Mouse (Mus musculus) liver, embryonic 14.5 days (tissue): Measurements from ENCODE around the gene Armh3. TPM values are rescaled to one million over a fixed set of nuclear protein-coding genes. Genes with fewer than 3 reads are reported as not detected.
A peak's percentile ranks its signal among the peaks of the same experiment; 100 is the strongest.
"Not testable (repeated sequence)": the region's sequence is repeated elsewhere in the genome, so short reads cannot be mapped to it uniquely, and the experiment has no call there.

Experiments used
- ATAC-seq: fragments of 200-750 bp; cut with Nextera tagmentation; 2 replicates; pipeline ENCODE4 v1.8.0; 2017; ENCODE audit warnings: moderate number of reproducible peaks, mild to moderate bottlenecking, moderate library complexity; ENCODE audit not compliant: insufficient read depth
- DNase-seq, 3 experiments: peaks; one replicate each; pipeline ENCODE4 v3.0.0-alpha.2; 2012 to 2013; ENCODE audit warnings: low read depth in 3 of 3, low spot score in 3 of 3
- H3K27ac ChIP-seq: fragments of 300-500 bp; sonication (generic); 2 replicates; pipeline ENCODE4 v1.5.1; 2014; ENCODE audit warnings: moderate library complexity, mild to moderate bottlenecking, control low read depth, inconsistent platforms
- H3K27me3 ChIP-seq: fragments of 300-500 bp; sonication (generic); 2 replicates; pipeline ENCODE4 v1.6.1; 2014; ENCODE audit warnings: mild to moderate bottlenecking, low read length, moderate library complexity; ENCODE audit not compliant: control insufficient read depth, insufficient read depth
- H3K36me3 ChIP-seq: fragments of 300-500 bp; sonication (generic); replicated peaks from 2 replicates; pipeline ENCODE4 v1.6.1; 2014; ENCODE audit warnings: low read depth; ENCODE audit not compliant: control insufficient read depth, insufficient read depth
- H3K4me1 ChIP-seq, 2 experiments: fragments of 200-500 bp in 1 of 2; fragments of 300-500 bp in 1 of 2; sonication (generic) in 1 of 2; replicated peaks; 2 replicates each; pipeline ENCODE4 v1.6.1; 2012 to 2014; ENCODE audit warnings: antibody characterized with exemption in 1 of 2, inconsistent platforms in 1 of 2, low read length in 1 of 2; ENCODE audit not compliant: control insufficient read depth in 2 of 2, insufficient read depth in 2 of 2
- H3K4me2 ChIP-seq: fragments of 300-500 bp; sonication (generic); 2 replicates; pipeline ENCODE4 v1.6.1; 2014; ENCODE audit warnings: low read depth, mild to moderate bottlenecking, control low read depth, moderate library complexity
- H3K4me3 ChIP-seq, 2 experiments: fragments of 200-500 bp in 1 of 2; fragments of 300-500 bp in 1 of 2; sonication (generic) in 1 of 2; 2 replicates each; pipeline ENCODE4 v1.5.1; 2012 to 2014; ENCODE audit warnings: low read depth in 2 of 2, low read length in 2 of 2, mild to moderate bottlenecking in 2 of 2, control low read depth in 1 of 2, inconsistent platforms in 1 of 2, moderate library complexity in 1 of 2; ENCODE audit not compliant: insufficient read depth in 1 of 2
- H3K9ac ChIP-seq: fragments of 300-500 bp; sonication (generic); replicated peaks from 2 replicates; pipeline ENCODE4 v1.6.1; 2014; ENCODE audit warnings: mild to moderate bottlenecking, control low read depth, moderate library complexity
- H3K9me3 ChIP-seq: fragments of 300-500 bp; sonication (generic); 2 replicates; pipeline ENCODE4 v1.6.1; 2016; ENCODE audit warnings: low read length, mixed read lengths; ENCODE audit not compliant: control insufficient read depth
- CTCF ChIP-seq: IDR thresholded peaks from 2 replicates; pipeline ENCODE4 v1.5.1; 2016; ENCODE audit warnings: antibody characterized with exemption, low read depth, control low read depth
- EP300 ChIP-seq: IDR thresholded peaks from 2 replicates; pipeline ENCODE4 v1.6.1; 2016; ENCODE audit warnings: antibody characterized with exemption, low read depth
- whole genome bisulfite sequencing: fragments of 180-500 bp; shearing (Covaris S2); extraction: QIAGEN DNeasy Blood & Tissue Kit; methylation state at CpG from one replicate; pipeline ENCODE4 v1.1.7; 2014; ENCODE audit not compliant: insufficient replicate concordance; 5-methylcytosine and 5-hydroxymethylcytosine counted together
- polyA plus RNA-seq, 2 experiments: library from polyadenylated mRNA; depleted of rRNA in 1 of 2; stranded (reverse) in 1 of 2; unstranded in 1 of 2; fragments of >200 nt; fragmentation: Nextera tagmentation in 1 of 2; extraction: Ambion mirVana in 1 of 2; gene quantifications; 2 replicates each; pipeline versions ENCODE4 v1.2.1 to v1.2.3; 2012 to 2014

The Armh3 gene
- polyA plus RNA-seq, 2 experiments, result 2.2 to 2.8 TPM

GRCm38 (mm10) chr19:45998694-45999217 lies 468 bp upstream of the Armh3 start:
- WGBS, result 7% methylated on average over 8 of the region's 8 CpGs
- no peak overlapping the region for H3K27ac ChIP-seq
- TF ChIP-seq EP300 (no peak), CTCF (no peak)
- H3K4me2 ChIP-seq, result peak overlapping the region; percentile 78
- no peak for ATAC-seq
- no peak for DNase-seq
- peak overlapping the region; percentile 56 to 70 for H3K4me3 ChIP-seq
- H3K9ac ChIP-seq, result no peak overlapping the region; the same call in 1 of the 2 replicates
- no peaks in the 10 kb centered on the region for H3K36me3 ChIP-seq
- no peaks in the 10 kb centered on the region for H3K27me3 ChIP-seq
- no peaks in the 10 kb centered on the region; the same call in 1 of the 2 replicates for H3K9me3 ChIP-seq
- H3K4me1 ChIP-seq, result peaks cover 4 to 13% of the 10 kb centered on the region in 2 experiments; a peak in 3 of 4 replicates

GRCm38 (mm10) chr19:45997365-45997764 lies 923 bp downstream of the Armh3 start:
- Histone ChIP-seq H3K4me2 (peak overlapping the region; percentile 78), H3K36me3 (no peaks in the 10 kb centered on the region), H3K4me1 (peaks cover 4 to 10% of the 10 kb centered on the region in 2 experiments; a peak in 3 of 4 replicates), H3K4me3 (peak overlapping the region; percentile 37 to 56; a peak in 3 of 4 replicates), H3K27ac (peak overlapping the region; percentile 17; the same call in 1 of the 2 replicates), H3K9me3 (no peaks in the 10 kb centered on the region; the same call in 1 of the 2 replicates), H3K9ac (peak overlapping the region; percentile 37), H3K27me3 (no peaks in the 10 kb centered on the region)
- ATAC-seq (no peak), DNase-seq (no peak)
- WGBS, result 44% methylated on average over 5 of the region's 5 CpGs
- TF ChIP-seq CTCF, result no peak
- no peak for TF ChIP-seq EP300

- Histone ChIP-seq H3K9ac (no peak overlapping the region), H3K27ac (no peak overlapping the region), H3K27me3 (no peaks in the 10 kb centered on the region), H3K9me3 (no peaks in the 10 kb centered on the region; the same call in 1 of the 2 replicates), H3K4me1 (peaks cover 4 to 10% of the 10 kb centered on the region in 2 experiments; a peak in 3 of 4 replicates), H3K4me3 (no peak overlapping the region), H3K4me2 (no peak overlapping the region), H3K36me3 (no peaks in the 10 kb centered on the region)
- no peak for ATAC-seq
- 89% methylated on average over 13 of the region's 13 CpGs for WGBS
- no peak for DNase-seq
- TF ChIP-seq EP300, result no peak
- no peak for TF ChIP-seq CTCF
These were observed 4.1 kb downstream of the Armh3 start for GRCm38 (mm10) chr19:45993981-45994737.

GRCm38 (mm10) chr19:45993441-45993840 lies 4.8 kb downstream of the Armh3 start:
- H3K27ac ChIP-seq, H3K36me3 ChIP-seq, DNase-seq: not testable (repeated sequence)

GRCm38 (mm10) chr19:45991171-45991570 lies 7.1 kb downstream of the Armh3 start:
- ATAC-seq, result no peak
- DNase-seq, result no peak
- no peak overlapping the region for H3K4me2 ChIP-seq
- no peaks in the 10 kb centered on the region for H3K27me3 ChIP-seq
- H3K4me1 ChIP-seq, result no peaks in the 10 kb centered on the region
- no peak overlapping the region for H3K9ac ChIP-seq
- TF ChIP-seq CTCF (no peak), EP300 (no peak)
- H3K9me3 ChIP-seq, result no peaks in the 10 kb centered on the region; the same call in 1 of the 2 replicates
- H3K27ac ChIP-seq, result no peak overlapping the region
- no peak overlapping the region for H3K4me3 ChIP-seq
- no peaks in the 10 kb centered on the region for H3K36me3 ChIP-seq
- 72% methylated on average over 3 of the region's 3 CpGs for WGBS

More at GRCm38 (mm10) chr19:45993441-45993840, 4.8 kb downstream of the Armh3 start:
- not testable (repeated sequence) for H3K4me2 ChIP-seq, H3K4me3 ChIP-seq, H3K9ac ChIP-seq, H3K9me3 ChIP-seq, H3K27me3 ChIP-seq, H3K4me1 ChIP-seq, ATAC-seq
- 69% methylated on average over 6 of the region's 6 CpGs for WGBS
